Mouse (Mus musculus): ENCODE measurements at regions not wholly inside any gene's neighbourhood (a gene's known extent, or its start where the extent isn't known, plus 50 kb on each side); places are given as distances from the start of the nearest gene placed in this dataset.

GRCm38 (mm10) chr15:63674404-63674803 lies 170.6 kb downstream of the Gsdmc2 start:
- no peak for TF ChIP-seq POLR2A (IDR thresholded peaks at IDR 0.05; ENCODE audit: low read depth, low read length)
- TF ChIP-seq CTCF (IDR thresholded peaks at IDR 0.05; ENCODE audit: extremely low read depth, insufficient read length, insufficient replicate concordance, low read depth, low read length) = peak; percentile 10; the same call in 1 of the 2 replicates

All from small intestine, adult 2 months (tissue).